Mouse (Mus musculus): ENCODE data around the gene Ube4a. TPM values are rescaled to one million over a fixed set of nuclear protein-coding genes. Genes with fewer than 3 reads are reported as not detected.

The Ube4a gene
- polyA plus RNA-seq, 1 experiment: 37.4 TPM

GRCm38 (mm10) chr9:44882981-44883569, 82.3 kb downstream of the Ube4a start:
- Histone ChIP-seq H3K27ac (ENCODE audit: insufficient read depth, low read length) (no peak overlapping the region), H3K4me3 (ENCODE audit: low read depth, low read length) (peak overlapping the region; percentile 97), H3K4me1 (ENCODE audit: control insufficient read depth, insufficient read depth, low read length) (no peaks in the 10 kb centered on the region), H3K27me3 (ENCODE audit: control insufficient read depth, insufficient read depth, low read length, poor library complexity, severe bottlenecking) (no peaks in the 10 kb centered on the region), H3K9me3 (replicated peaks; ENCODE audit: control insufficient read depth, insufficient read depth, low read length, poor library complexity, severe bottlenecking) (no peaks in the 10 kb centered on the region), H3K36me3 (ENCODE audit: control insufficient read depth, insufficient read depth, low read length, poor library complexity, severe bottlenecking) (0 out of 2 replicates have a peak, but pooled peaks cover 2% of the 10 kb centered on the region), H3K9ac (ENCODE audit: low read depth, poor library complexity, severe bottlenecking) (peak overlapping the region; percentile 10; the same call in 1 of the 2 replicates)
- TF ChIP-seq EP300 (IDR thresholded peaks at IDR 0.05; ENCODE audit: insufficient read depth, low read depth, low read length) (no peak), POLR2A (IDR thresholded peaks at IDR 0.05; ENCODE audit: insufficient read depth, low read length) (no peak)

- Histone ChIP-seq H3K27me3 (ENCODE audit: control insufficient read depth, insufficient read depth, low read length, poor library complexity, severe bottlenecking) (no peaks in the 10 kb centered on the region), H3K9me3 (replicated peaks; ENCODE audit: control insufficient read depth, insufficient read depth, low read length, poor library complexity, severe bottlenecking) (no peaks in the 10 kb centered on the region), H3K27ac (ENCODE audit: insufficient read depth, low read length) (no peak overlapping the region), H3K36me3 (ENCODE audit: control insufficient read depth, insufficient read depth, low read length, poor library complexity, severe bottlenecking) (0 out of 2 replicates have a peak, but pooled peaks cover 2% of the 10 kb centered on the region), H3K4me1 (ENCODE audit: control insufficient read depth, insufficient read depth, low read length) (no peaks in the 10 kb centered on the region), H3K4me3 (ENCODE audit: low read depth, low read length) (peak overlapping the region; percentile 97), H3K9ac (ENCODE audit: low read depth, poor library complexity, severe bottlenecking) (peak overlapping the region; percentile 96)
- no peak for TF ChIP-seq POLR2A (IDR thresholded peaks at IDR 0.05; ENCODE audit: insufficient read depth, low read length)
- no peak for TF ChIP-seq CTCF (IDR thresholded peaks at IDR 0.05; ENCODE audit: low read depth, low read length)
- no peak for TF ChIP-seq EP300 (IDR thresholded peaks at IDR 0.05; ENCODE audit: insufficient read depth, low read depth, low read length)
Measured at GRCm38 (mm10) chr9:44882436-44882980, 82.9 kb downstream of the Ube4a start.

GRCm38 (mm10) chr9:44881941-44882435, 83.4 kb downstream of the Ube4a start:
- no peak; the same call in 1 of the 2 replicates for TF ChIP-seq EP300 (IDR thresholded peaks at IDR 0.05; ENCODE audit: insufficient read depth, low read depth, low read length)
- peak; percentile 93 for TF ChIP-seq POLR2A (IDR thresholded peaks at IDR 0.05; ENCODE audit: insufficient read depth, low read length)
- TF ChIP-seq CTCF (IDR thresholded peaks at IDR 0.05; ENCODE audit: low read depth, low read length): no peak
- H3K27me3 ChIP-seq (ENCODE audit: control insufficient read depth, insufficient read depth, low read length, poor library complexity, severe bottlenecking): no peaks in the 10 kb centered on the region

GRCm38 (mm10) chr9:44881221-44881871, 84.1 kb downstream of the Ube4a start, which contains the start of gene Kmt2a:
Gene Kmt2a, minus strand, starts transcription at chr9:44881296.
- Histone ChIP-seq H3K36me3 (ENCODE audit: control insufficient read depth, insufficient read depth, low read length, poor library complexity, severe bottlenecking) (0 out of 2 replicates have a peak, but pooled peaks cover 2% of the 10 kb centered on the region), H3K9ac (ENCODE audit: low read depth, poor library complexity, severe bottlenecking) (peak within 1 kb of the TSS; percentile 96), H3K27ac (ENCODE audit: insufficient read depth, low read length) (peak within 1 kb of the TSS; percentile 85), H3K27me3 (ENCODE audit: control insufficient read depth, insufficient read depth, low read length, poor library complexity, severe bottlenecking) (no peaks in the 10 kb centered on the region), H3K4me1 (ENCODE audit: control insufficient read depth, insufficient read depth, low read length) (no peaks in the 10 kb centered on the region), H3K4me3 (ENCODE audit: low read depth, low read length) (peak within 1 kb of the TSS; percentile 97), H3K9me3 (replicated peaks; ENCODE audit: control insufficient read depth, insufficient read depth, low read length, poor library complexity, severe bottlenecking) (no peaks in the 10 kb centered on the region)
- TF ChIP-seq EP300 (IDR thresholded peaks at IDR 0.05; ENCODE audit: insufficient read depth, low read depth, low read length) (no peak), POLR2A (IDR thresholded peaks at IDR 0.05; ENCODE audit: insufficient read depth, low read length) (no peak), CTCF (IDR thresholded peaks at IDR 0.05; ENCODE audit: low read depth, low read length) (no peak)

More at GRCm38 (mm10) chr9:44881941-44882435, 83.4 kb downstream of the Ube4a start:
- H3K9ac ChIP-seq (ENCODE audit: low read depth, poor library complexity, severe bottlenecking): peak overlapping the region; percentile 96
- 0 out of 2 replicates have a peak, but pooled peaks cover 2% of the 10 kb centered on the region for H3K36me3 ChIP-seq (ENCODE audit: control insufficient read depth, insufficient read depth, low read length, poor library complexity, severe bottlenecking)
- peak overlapping the region; percentile 85 for H3K27ac ChIP-seq (ENCODE audit: insufficient read depth, low read length)
- no peaks in the 10 kb centered on the region for H3K9me3 ChIP-seq (replicated peaks; ENCODE audit: control insufficient read depth, insufficient read depth, low read length, poor library complexity, severe bottlenecking)
- no peaks in the 10 kb centered on the region for H3K4me1 ChIP-seq (ENCODE audit: control insufficient read depth, insufficient read depth, low read length)
- H3K4me3 ChIP-seq (ENCODE audit: low read depth, low read length): peak overlapping the region; percentile 97

GRCm38 (mm10) chr9:44880309-44881081, 84.9 kb downstream of the Ube4a start:
- TF ChIP-seq CTCF (IDR thresholded peaks at IDR 0.05; ENCODE audit: low read depth, low read length): no peak
- no peak for TF ChIP-seq POLR2A (IDR thresholded peaks at IDR 0.05; ENCODE audit: insufficient read depth, low read length)
- TF ChIP-seq EP300 (IDR thresholded peaks at IDR 0.05; ENCODE audit: insufficient read depth, low read depth, low read length): no peak
- H3K4me1 ChIP-seq (ENCODE audit: control insufficient read depth, insufficient read depth, low read length): peaks cover 1% of the 10 kb centered on the region

More at GRCm38 (mm10) chr9:44880309-44881081, 84.9 kb downstream of the Ube4a start:
- H3K9ac ChIP-seq (ENCODE audit: low read depth, poor library complexity, severe bottlenecking): peak overlapping the region; percentile 96
- H3K9me3 ChIP-seq (replicated peaks; ENCODE audit: control insufficient read depth, insufficient read depth, low read length, poor library complexity, severe bottlenecking): no peaks in the 10 kb centered on the region
- H3K36me3 ChIP-seq (ENCODE audit: control insufficient read depth, insufficient read depth, low read length, poor library complexity, severe bottlenecking): 0 out of 2 replicates have a peak, but pooled peaks cover 2% of the 10 kb centered on the region
- peak overlapping the region; percentile 81 for H3K4me3 ChIP-seq (ENCODE audit: low read depth, low read length)
- H3K27me3 ChIP-seq (ENCODE audit: control insufficient read depth, insufficient read depth, low read length, poor library complexity, severe bottlenecking): no peaks in the 10 kb centered on the region
- H3K27ac ChIP-seq (ENCODE audit: insufficient read depth, low read length): no peak overlapping the region

Measured in ES-Bruce4 (cell line).